Mouse (Mus musculus) neutrophil, adult 5-6 weeks (primary cell): Measurements from ENCODE around the gene Nova1. TPM values are rescaled to one million over a fixed set of nuclear protein-coding genes. Genes with fewer than 3 reads are reported as not detected.

Experiments
- ATAC-seq: fragments of 151-379, 151-347 bp; 2 replicates; pipeline ENCODE4 v1.8.0; 2017; ENCODE audit warnings: mild to moderate bottlenecking, moderate TSS enrichment; ENCODE audit not compliant: insufficient number of reproducible peaks, poor library complexity, low FRiP score, severe bottlenecking; ENCODE audit errors: extremely low read depth
- total RNA-seq: library from RNA; stranded (forward); fragments of 200-1000 nt; gene quantifications from 2 replicates; pipeline ENCODE4 v1.2.3, GENCODE M21; 2017

The Nova1 gene
- total RNA-seq, 1 experiment from 2014 or later, result not detected

GRCm38 (mm10) chr12:46710094-46710493 lies 108.6 kb downstream of the Nova1 start:
- no peak for ATAC-seq

GRCm38 (mm10) chr12:46709475-46709874 lies 109.3 kb downstream of the Nova1 start:
- no peak for ATAC-seq

DNA sequence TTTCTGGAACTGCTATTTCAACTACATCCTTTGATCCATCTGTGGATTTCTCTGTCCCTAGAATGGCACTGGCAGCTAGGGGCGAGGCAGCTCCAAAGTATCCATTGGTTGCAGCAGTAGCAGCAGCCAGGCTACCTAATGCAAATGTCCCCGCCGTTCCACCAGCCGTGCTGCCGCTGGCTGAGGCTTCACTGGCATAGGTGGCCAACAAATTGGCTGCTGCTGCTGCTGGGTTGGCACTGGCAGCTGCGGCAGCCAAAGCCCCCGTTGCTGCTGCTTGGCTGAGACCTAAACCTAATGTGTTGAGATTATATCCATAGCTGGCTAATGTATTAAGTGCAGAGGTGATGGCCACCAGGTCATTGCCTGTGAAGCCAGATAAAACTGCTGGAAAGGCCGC lies 118.5 kb downstream of the Nova1 start:
- no peak for ATAC-seq

GRCm38 (mm10) chr12:46676341-46676740 lies 142.4 kb downstream of the Nova1 start:
- no peak for ATAC-seq

GRCm38 (mm10) chr12:46666706-46667105 lies 152.0 kb downstream of the Nova1 start:
- no peak for ATAC-seq

DNA sequence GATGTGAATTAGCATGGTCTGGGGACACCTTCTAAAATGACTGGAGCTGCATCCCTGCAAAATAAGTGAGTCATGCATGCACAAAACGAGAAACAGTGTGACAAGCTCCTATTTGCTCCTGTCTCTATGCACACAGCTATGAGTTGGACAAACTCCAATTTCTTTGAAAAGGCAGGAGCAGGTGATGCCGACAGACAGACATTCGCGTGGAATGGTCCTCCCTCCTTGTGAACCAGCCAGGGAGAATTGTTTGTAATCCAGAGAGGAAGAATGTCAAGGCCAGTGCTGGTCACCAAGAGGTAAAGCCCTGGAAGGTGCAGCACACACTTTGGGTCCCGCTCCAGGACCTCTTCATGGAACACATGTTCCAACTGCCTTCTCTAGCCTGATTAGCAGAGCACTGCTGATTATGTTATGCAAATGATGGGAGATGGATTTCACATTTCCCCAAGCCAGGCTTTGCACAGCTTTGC lies 172.6 kb downstream of the Nova1 start:
- no peak for ATAC-seq

DNA sequence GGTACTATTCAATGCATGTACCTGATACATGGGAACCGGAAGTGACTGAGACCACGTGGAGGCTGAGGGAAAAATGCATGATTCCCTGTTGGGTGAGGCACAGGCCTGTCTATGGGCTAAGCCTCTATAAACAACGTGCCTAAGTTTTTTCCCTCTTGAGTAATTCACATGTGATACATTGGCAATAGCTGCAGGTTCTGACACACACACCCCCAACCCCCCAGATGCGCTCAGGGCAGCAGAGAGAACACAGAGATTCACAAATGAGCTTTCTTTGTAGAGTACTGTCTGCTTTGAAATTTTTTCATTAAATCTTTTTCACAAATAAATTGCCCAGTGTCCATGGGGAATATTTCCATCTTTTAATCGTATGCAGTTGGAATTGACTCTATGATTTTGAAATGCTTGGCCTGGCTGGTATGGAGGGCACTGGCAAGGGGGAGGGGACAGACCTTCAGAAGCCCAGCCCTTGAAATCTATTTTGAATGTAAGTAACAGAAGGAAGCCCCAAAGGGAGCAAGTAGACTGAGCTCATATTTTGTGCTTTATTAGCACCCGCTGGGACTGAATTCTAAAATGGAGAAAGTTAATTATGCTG lies 173.3 kb downstream of the Nova1 start:
- no peak for ATAC-seq
